Mouse (Mus musculus): Measurements from ENCODE around the gene Spata4.

DNA sequence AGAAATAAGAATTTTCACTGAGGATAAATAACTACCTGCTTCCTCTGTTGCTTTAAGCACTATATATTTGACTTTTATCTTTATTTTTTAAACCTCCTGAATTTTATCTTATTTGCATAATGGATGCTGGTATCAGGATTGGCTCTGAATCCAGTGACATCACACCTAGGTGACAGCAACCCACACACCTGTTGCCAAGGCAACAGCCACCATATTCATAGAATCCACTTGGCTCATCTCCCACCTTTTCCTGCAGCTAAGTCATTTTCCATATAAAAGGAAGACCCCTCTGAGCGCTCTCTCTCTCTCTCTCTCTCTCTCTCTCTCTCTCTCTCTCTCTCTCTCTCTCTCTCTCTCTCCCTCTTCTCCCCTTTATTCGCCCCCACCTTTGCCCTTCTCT is 3.6 kb upstream of the Spata4 start:
- TF ChIP-seq CTCF (conservative IDR thresholded peaks at IDR 0.05; ENCODE audit: low read length) (no peak), NANOG (IDR thresholded peaks at IDR 0.05; ENCODE audit: borderline replicate concordance, low read length) (no peak)

All from E14TG2a.4 (cell line).